Mouse (Mus musculus) layer of hippocampus, postnatal 36 days (tissue): ENCODE data around the gene Pfkm. TPM values are rescaled to one million over a fixed set of nuclear protein-coding genes. Genes with fewer than 3 reads are reported as not detected.
A peak's percentile ranks its signal among the peaks of the same experiment; 100 is the strongest.

Experiments
- DNase-seq, 2 experiments: peaks; one replicate each; pipeline ENCODE4 v3.0.0; 2022
- total RNA-seq, 2 experiments: library from RNA; stranded (reverse); gene quantifications; 2 replicates each; pipeline ENCODE4 v1.2.3; 2021

Gene Pfkm
- total RNA-seq, 2 experiments from 2014 or later, result 305 to 384 TPM

DNA sequence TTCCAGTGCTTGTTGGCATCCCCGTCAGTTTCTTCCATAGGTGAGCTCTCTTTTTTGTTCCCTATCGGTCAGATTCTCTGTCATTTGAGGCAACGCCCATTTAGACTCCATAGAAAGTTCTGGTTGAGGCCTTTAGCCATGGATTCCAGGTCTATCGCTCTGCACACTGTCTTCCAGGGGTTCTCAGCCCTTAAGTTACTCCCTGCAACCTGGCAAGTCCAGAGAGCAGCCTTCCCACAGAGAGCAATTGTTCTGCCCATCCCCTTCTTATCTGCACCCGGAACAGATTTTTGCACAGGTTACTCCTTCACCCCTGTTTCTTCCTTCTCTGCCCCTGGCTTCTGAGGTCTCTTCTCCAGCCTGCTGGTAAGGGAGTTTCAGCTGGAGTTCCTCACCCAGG is 79.7 kb downstream of the Pfkm start:
- DNase-seq, result no peak

GRCm38 (mm10) chr15:98173821-98174220 is 81.4 kb downstream of the Pfkm start:
- peak; percentile 65 to 66 for DNase-seq

DNA sequence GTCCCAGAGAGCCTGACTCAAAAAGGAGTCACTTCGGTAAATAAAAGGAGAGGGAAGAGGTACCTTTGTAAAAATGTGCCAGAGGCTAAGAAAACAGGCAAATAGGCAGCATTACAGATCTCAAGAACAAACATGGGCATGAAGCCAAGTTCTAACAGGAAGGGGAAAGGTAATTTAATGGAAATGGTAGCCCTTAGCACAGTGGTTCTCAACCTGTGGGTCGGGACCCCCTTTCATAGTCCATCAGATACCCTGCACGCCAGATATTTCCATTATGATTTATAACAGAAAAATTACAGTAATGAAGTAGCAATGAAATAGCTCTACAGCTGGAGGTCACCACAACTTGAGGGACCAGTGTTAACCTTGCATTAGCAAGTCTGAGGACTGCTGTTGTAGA is 84.9 kb downstream of the Pfkm start:
- no peak for DNase-seq

- no peak for DNase-seq
These were observed 88.3 kb downstream of the Pfkm start for GRCm38 (mm10) chr15:98180567-98181131.

- peak; percentile 85 to 89 for DNase-seq
These were observed 88.8 kb downstream of the Pfkm start for GRCm38 (mm10) chr15:98181132-98181711.

Other genes with a start within 250 kb of the Pfkm start
- 10 to 100 TPM; 21.3 to 25.0 TPM for gene Hdac7, start 248.1 kb upstream of the Pfkm start, total RNA-seq
- gene Vdr, start 182.0 kb upstream of the Pfkm start, total RNA-seq, result under 1 TPM; 0.30 to 0.37 TPM
- gene Tmem106c, start 128.4 kb upstream of the Pfkm start, total RNA-seq, result 10 to 100 TPM; 29.1 to 30.4 TPM
- under 1 TPM; 0.47 to 0.48 TPM for gene Col2a1, start 87.9 kb upstream of the Pfkm start, total RNA-seq
- gene Senp1, start 1.2 kb downstream of the Pfkm start, total RNA-seq, result 10 to 100 TPM; 12.3 to 14.2 TPM
- 10 to 100 TPM; 46.6 to 52.1 TPM for gene Asb8, start 73.0 kb downstream of the Pfkm start, total RNA-seq
- gene Ccdc184, start 74.6 kb downstream of the Pfkm start, total RNA-seq, result 10 to 100 TPM; 11.1 to 11.6 TPM
- under 1 TPM; 0.18 to 0.40 TPM for gene Olfr288, start 103.0 kb downstream of the Pfkm start, total RNA-seq
- not detected for gene Gm44579, start 128.4 kb downstream of the Pfkm start, total RNA-seq
- 1 to 10 TPM; 3.9 to 4.2 TPM for gene Olfr287, start 128.5 kb downstream of the Pfkm start, total RNA-seq
- gene Olfr286, start 141.9 kb downstream of the Pfkm start, total RNA-seq, result not detected
- gene H1fnt, start 164.7 kb downstream of the Pfkm start, total RNA-seq, result not detected
- 1 to 10 TPM; 6.1 to 6.3 TPM for gene Zfp641, start 203.6 kb downstream of the Pfkm start, total RNA-seq
- not detected for gene Olfr285, start 224.8 kb downstream of the Pfkm start, total RNA-seq
- not detected for gene Olfr284, start 248.4 kb downstream of the Pfkm start, total RNA-seq